13 mouse cellular contexts compared by ENCODE assay signal in the genomic region with DNA sequence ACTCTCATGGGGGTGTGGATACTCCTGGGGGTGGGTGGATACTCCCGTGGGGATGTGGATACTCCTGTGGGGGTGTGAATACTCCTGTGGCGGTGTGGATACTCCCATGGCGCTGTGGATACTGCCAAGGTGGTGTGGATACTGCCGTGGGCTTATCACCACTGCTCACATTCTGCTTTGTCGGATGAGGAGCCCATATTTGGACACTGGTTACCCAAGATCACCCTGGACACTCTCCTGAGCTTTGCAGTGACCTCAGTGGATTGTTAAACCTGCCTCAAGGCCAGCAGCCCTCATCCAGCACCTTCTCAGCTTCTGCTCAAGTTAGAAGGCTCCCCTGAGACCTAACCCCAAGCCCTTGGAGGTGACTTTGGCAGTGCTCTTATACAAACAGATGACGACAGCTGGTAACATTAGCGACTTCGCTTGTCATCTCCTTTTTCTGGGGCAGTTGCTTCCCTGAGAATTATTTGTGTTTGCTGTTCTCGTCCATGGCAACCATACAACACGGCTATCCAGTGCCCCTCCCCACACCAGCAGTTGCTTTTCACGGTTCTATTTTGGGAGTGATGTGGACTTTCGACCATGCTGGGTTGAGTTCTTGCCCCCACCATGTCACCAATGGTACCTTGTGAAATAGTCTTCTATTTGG. TPM values are rescaled to one million over a fixed set of nuclear protein-coding genes. Genes with fewer than 3 reads are reported as not detected.
DNase-seq lines count a peak whose midpoint lies in the region; ATAC-seq and TF ChIP-seq lines count a peak whose summit lies in the region.
"Had no signal": no experiment of that assay in that cellular context is flagged by ENCODE, and none has a peak within 500 bp of the region (broad histone marks: within the 10 kb centered on the region; RNA-seq: fewer than 3 reads in every experiment).

No protein-coding gene starts in this region.

- H3K9me3 ChIP-seq in midbrain, embryonic 10.5 days (replicated peaks): no peaks in the 10 kb centered on the region
- no peaks in the 10 kb centered on the region for H3K9me3 ChIP-seq in midbrain, embryonic 14.5 days (ENCODE audit: control insufficient read depth, low read length)
- no peaks in the 10 kb centered on the region for H3K9me3 ChIP-seq in heart, embryonic 16.5 days (replicated peaks; ENCODE audit: control insufficient read depth, low read length)
- H3K9me3 ChIP-seq in lung, embryonic 14.5 days (ENCODE audit: low read depth, low read length): no peaks in the 10 kb centered on the region
- H3K9me3 ChIP-seq in forebrain, embryonic 12.5 days: no peaks in the 10 kb centered on the region
- H3K9me3 ChIP-seq: neural tube, embryonic 12.5 days had no signal

- H3K4me3 ChIP-seq in midbrain, embryonic 10.5 days: no peak overlapping the region
- H3K4me3 ChIP-seq in midbrain, embryonic 14.5 days (replicated peaks; ENCODE audit: low read depth, low read length): no peak overlapping the region
- H3K4me3 ChIP-seq in heart, embryonic 16.5 days (ENCODE audit: low read length): no peak overlapping the region
- H3K4me3 ChIP-seq in lung, embryonic 14.5 days (ENCODE audit: low read depth, low read length): no peak overlapping the region
- no peak overlapping the region for H3K4me3 ChIP-seq in forebrain, embryonic 12.5 days (replicated peaks)
- H3K4me3 ChIP-seq: megakaryocyte, embryonic 14.5 days; neural tube, embryonic 12.5 days had no signal

- no peak overlapping the region for H3K4me2 ChIP-seq in midbrain, embryonic 14.5 days (ENCODE audit: low read length)
- H3K4me2 ChIP-seq in heart, embryonic 16.5 days (ENCODE audit: low read depth, low read length): peak overlapping the region; percentile 28; the same call in 1 of the 2 replicates
- no peak overlapping the region for H3K4me2 ChIP-seq in lung, embryonic 14.5 days
- H3K4me2 ChIP-seq in forebrain, embryonic 12.5 days: no peak overlapping the region
- H3K4me2 ChIP-seq: neural tube, embryonic 12.5 days had no signal

- DNase-seq in midbrain, embryonic 10.5 days (ENCODE audit: low spot score): no peak
- DNase-seq in midbrain, embryonic 14.5 days: no peak
- DNase-seq in lung, embryonic 14.5 days: peak; percentile 40
- DNase-seq in MN1 (ENCODE audit: low spot score): no peak
- DNase-seq: kidney, postnatal 14 days; right cerebral cortex, adult 18-20 months had no signal

- no peak for TF ChIP-seq CTCF in lung, embryonic 14.5 days (IDR thresholded peaks at IDR 0.05; ENCODE audit: low read depth)

- WGBS in midbrain, embryonic 10.5 days: 87% methylated on average over 12 of the region's 12 CpGs
- WGBS in midbrain, embryonic 14.5 days: 85% methylated on average over 12 of the region's 12 CpGs
- WGBS in heart, embryonic 16.5 days: 32% methylated on average over 12 of the region's 12 CpGs
- WGBS in lung, embryonic 14.5 days: 47% methylated on average over 12 of the region's 12 CpGs
- WGBS in forebrain, embryonic 12.5 days: 94% methylated on average over 12 of the region's 12 CpGs

- peaks cover 11% of the 10 kb centered on the region for H3K4me1 ChIP-seq in midbrain, embryonic 10.5 days
- H3K4me1 ChIP-seq in midbrain, embryonic 14.5 days (ENCODE audit: control insufficient read depth, insufficient read depth, low read length): no peaks in the 10 kb centered on the region
- peaks cover 7% of the 10 kb centered on the region for H3K4me1 ChIP-seq in heart, embryonic 16.5 days (ENCODE audit: control insufficient read depth, insufficient read depth, low read length)
- H3K4me1 ChIP-seq in lung, embryonic 14.5 days (ENCODE audit: insufficient read depth): no peaks in the 10 kb centered on the region
- no peaks in the 10 kb centered on the region for H3K4me1 ChIP-seq in forebrain, embryonic 12.5 days
- H3K4me1 ChIP-seq: megakaryocyte, embryonic 14.5 days; neural tube, embryonic 12.5 days had no signal

- no peak for ATAC-seq in midbrain, embryonic 14.5 days (ENCODE audit: low FRiP score, low TSS enrichment)
- peak; percentile 70 for ATAC-seq in heart, embryonic 16.5 days (replicated peaks; ENCODE audit: extremely low read depth, insufficient read depth, low FRiP score)
- peak; percentile 24; the same call in 1 of the 2 replicates for ATAC-seq in lung, embryonic 14.5 days (ENCODE audit: insufficient read depth)
- ATAC-seq in forebrain, embryonic 12.5 days (ENCODE audit: low FRiP score): no peak
- ATAC-seq in cerebellum, adult (ENCODE audit: insufficient number of reproducible peaks, low FRiP score, low TSS enrichment): no peak
- ATAC-seq: activated CD4-positive, CD25-positive, alpha-beta regulatory T cell, adult 4 months; inflammation-experienced regulatory T-cells, adult 6 months had no signal

- no peaks in the 10 kb centered on the region for H3K27me3 ChIP-seq in midbrain, embryonic 10.5 days (ENCODE audit: low read depth, poor library complexity, severe bottlenecking)
- no peaks in the 10 kb centered on the region for H3K27me3 ChIP-seq in midbrain, embryonic 14.5 days (ENCODE audit: control insufficient read depth, insufficient read depth, low read length)
- H3K27me3 ChIP-seq in heart, embryonic 16.5 days (ENCODE audit: control insufficient read depth, insufficient read depth, low read length): no peaks in the 10 kb centered on the region
- H3K27me3 ChIP-seq in lung, embryonic 14.5 days (ENCODE audit: insufficient read depth, low read length): no peaks in the 10 kb centered on the region
- H3K27me3 ChIP-seq in forebrain, embryonic 12.5 days: no peaks in the 10 kb centered on the region
- H3K27me3 ChIP-seq: megakaryocyte, embryonic 14.5 days; neural tube, embryonic 12.5 days had no signal

- no peak overlapping the region for H3K9ac ChIP-seq in midbrain, embryonic 14.5 days (replicated peaks; ENCODE audit: low read length)
- H3K9ac ChIP-seq in heart, embryonic 16.5 days (ENCODE audit: low read length): no peak overlapping the region
- H3K9ac ChIP-seq in lung, embryonic 14.5 days: no peak overlapping the region
- H3K9ac ChIP-seq in forebrain, embryonic 12.5 days: no peak overlapping the region
- H3K9ac ChIP-seq: neural tube, embryonic 12.5 days had no signal

- 0 out of 2 replicates have a peak overlapping the region, but pooled peaks have one; percentile 10 for H3K27ac ChIP-seq in midbrain, embryonic 10.5 days (replicated peaks)
- no peak overlapping the region for H3K27ac ChIP-seq in midbrain, embryonic 14.5 days (replicated peaks; ENCODE audit: low read depth, low read length)
- H3K27ac ChIP-seq in heart, embryonic 16.5 days (ENCODE audit: low read length): 0 out of 2 replicates have a peak overlapping the region, but pooled peaks have one; percentile 1
- H3K27ac ChIP-seq in lung, embryonic 14.5 days (ENCODE audit: low read depth): no peak overlapping the region
- no peak overlapping the region for H3K27ac ChIP-seq in forebrain, embryonic 12.5 days
- H3K27ac ChIP-seq: neural tube, embryonic 12.5 days had no signal

- H3K36me3 ChIP-seq in midbrain, embryonic 10.5 days: no peaks in the 10 kb centered on the region
- H3K36me3 ChIP-seq in midbrain, embryonic 14.5 days (ENCODE audit: control insufficient read depth, insufficient read depth, low read length): no peaks in the 10 kb centered on the region
- H3K36me3 ChIP-seq in heart, embryonic 16.5 days (ENCODE audit: control insufficient read depth, insufficient read depth): no peaks in the 10 kb centered on the region
- H3K36me3 ChIP-seq in lung, embryonic 14.5 days (ENCODE audit: insufficient read depth): no peaks in the 10 kb centered on the region
- H3K36me3 ChIP-seq in forebrain, embryonic 12.5 days (replicated peaks): no peaks in the 10 kb centered on the region
- H3K36me3 ChIP-seq: neural tube, embryonic 12.5 days had no signal

RNA-seq across cellular contexts. Expression of a gene that starts 40.2 kb away (rescaled TPM):
- polyA plus RNA-seq in midbrain, embryonic 10.5 days (2016; fragmentation: Nextera tagmentation; extraction: Ambion mirVana): 2.9 and 3.3 TPM in 2 replicates
- 12.5 and 16.3 TPM in 2 replicates for polyA plus RNA-seq in midbrain, embryonic 14.5 days (2014; fragmentation: Nextera tagmentation; extraction: Ambion mirVana)
- 3.6 and 4.4 TPM in 2 replicates for polyA plus RNA-seq in heart, embryonic 16.5 days (2015; fragmentation: Nextera tagmentation; extraction: Ambion mirVana)
- polyA plus RNA-seq in lung, embryonic 14.5 days (2014; fragmentation: Nextera tagmentation; extraction: Ambion mirVana): 3.6 and 3.8 TPM in 2 replicates
- 8.3 and 8.7 TPM in 2 replicates for polyA plus RNA-seq in forebrain, embryonic 12.5 days (2016; fragmentation: Nextera tagmentation; extraction: Ambion mirVana)

RNA-seq across cellular contexts. Expression of a gene that starts 51.8 kb away (rescaled TPM):
- polyA plus RNA-seq in midbrain, embryonic 10.5 days (2016; fragmentation: Nextera tagmentation; extraction: Ambion mirVana): 76.1 and 88.7 TPM in 2 replicates
- polyA plus RNA-seq in midbrain, embryonic 14.5 days (2014; fragmentation: Nextera tagmentation; extraction: Ambion mirVana): 25.4 and 46.9 TPM in 2 replicates
- polyA plus RNA-seq in heart, embryonic 16.5 days (2015; fragmentation: Nextera tagmentation; extraction: Ambion mirVana): 14.7 and 17.7 TPM in 2 replicates
- 148 and 159 TPM in 2 replicates for polyA plus RNA-seq in lung, embryonic 14.5 days (2014; fragmentation: Nextera tagmentation; extraction: Ambion mirVana)
- 92.5 and 118 TPM in 2 replicates for polyA plus RNA-seq in forebrain, embryonic 12.5 days (2016; fragmentation: Nextera tagmentation; extraction: Ambion mirVana)
- polyA plus RNA-seq: activated CD4-positive, CD25-positive, alpha-beta regulatory T cell, adult 4 months; inflammation-experienced regulatory T-cells, adult 6 months had no signal

Comparison
In these comparisons a context has a peak if more than half of its experiments do, and no peak if none do; other contexts are left out.
1. H3K27ac ChIP-seq: peak in midbrain, embryonic 10.5 days (single experiment) and heart, embryonic 16.5 days (single experiment); none in midbrain, embryonic 14.5 days (single experiment), lung, embryonic 14.5 days (single experiment) and forebrain, embryonic 12.5 days (single experiment).
2. ATAC-seq: peak in heart, embryonic 16.5 days (single experiment) and lung, embryonic 14.5 days (single experiment); none in midbrain, embryonic 14.5 days (single experiment), forebrain, embryonic 12.5 days (single experiment) and cerebellum, adult (single experiment).